8 mouse cellular contexts compared by ENCODE assay signal in genomic region chr14:59200711-59201603, GRCm38 (mm10). TPM values are rescaled to one million over a fixed set of nuclear protein-coding genes. Genes with fewer than 3 reads are reported as not detected.
DNase-seq lines count a peak whose midpoint lies in the region; ATAC-seq lines count a peak whose summit lies in the region.

Gene Rcbtb1 (plus strand): TSS chr14:59201209.

- peak within 1 kb of the TSS; percentile 94 for H3K27ac ChIP-seq in lung, embryonic 16.5 days (ENCODE audit: low read length)

- peak within 1 kb of the TSS; percentile 92 for H3K4me3 ChIP-seq in lung, embryonic 16.5 days (ENCODE audit: low read length)

- no peaks in the 10 kb centered on the region for H3K36me3 ChIP-seq in lung, embryonic 16.5 days (ENCODE audit: control insufficient read depth, insufficient read depth, low read length)

- ATAC-seq in hematopoietic stem cell, adult 5-6 weeks (replicated peaks in 1 of 2; ENCODE audit: insufficient read depth in 1 of 2, low FRiP score in 2 of 2, low TSS enrichment in 1 of 2, low read depth in 1 of 2, poor library complexity in 2 of 2, severe bottlenecking in 2 of 2) = peak; percentile 72 to 86
- ATAC-seq in lung, embryonic 16.5 days (ENCODE audit: low read depth) = peak; percentile 97

- no peaks in the 10 kb centered on the region for H3K9me3 ChIP-seq in lung, embryonic 16.5 days (ENCODE audit: control insufficient read depth, low read length)

- DNase-seq in MEL-GATA-1-ER (ENCODE audit: extremely low read depth, low read depth) = peak; percentile 68
- DNase-seq in cerebellum, adult 8-10 months = peak; percentile 94
- peak; percentile 95 for DNase-seq in forelimb bud, embryonic 11.5 days (ENCODE audit: low read depth, low spot score)
- DNase-seq in layer of hippocampus, adult 9-10 months (ENCODE audit: low spot score) = peak; percentile 87
- DNase-seq in ovary, postnatal 10 days (ENCODE audit: low spot score) = peak; percentile 88
- peak; percentile 92 to 95 for DNase-seq in thymus, postnatal 10 days (ENCODE audit: low spot score in 2 of 2)

- peaks cover 11% of the 10 kb centered on the region; the same call in 1 of the 2 replicates for H3K4me1 ChIP-seq in lung, embryonic 16.5 days (replicated peaks; ENCODE audit: control insufficient read depth, insufficient read depth, low read length)

- no peaks in the 10 kb centered on the region for H3K27me3 ChIP-seq in lung, embryonic 16.5 days (ENCODE audit: control insufficient read depth, insufficient read depth, low read depth, low read length)

- H3K4me2 ChIP-seq in lung, embryonic 16.5 days (ENCODE audit: low read depth, low read length) = peak within 1 kb of the TSS; percentile 67

- WGBS in lung, embryonic 16.5 days = under 1% methylated on average over 84 of the region's 96 CpGs

- H3K9ac ChIP-seq in lung, embryonic 16.5 days (ENCODE audit: low read length) = peak within 1 kb of the TSS; percentile 99

RNA-seq across cellular contexts. Expression of gene Rcbtb1, which starts in this region (rescaled TPM):
- 29.6 and 32.1 TPM in 2 replicates for total RNA-seq in hematopoietic stem cell, adult 5-6 weeks (2017)
- 40.3 and 43.5 TPM in 2 replicates for polyA plus RNA-seq in lung, embryonic 16.5 days (2015; fragmentation: Nextera tagmentation; extraction: Ambion mirVana)

Comparison
In these comparisons a context has a peak if more than half of its experiments do, and no peak if none do; other contexts are left out.
1. Peak in every context shown above with its lines: DNase-seq, ATAC-seq, H3K4me3 ChIP-seq and H3K27ac ChIP-seq.